Comparison of ENCODE assay signal across 18 mouse cellular contexts in genomic region chr5:34519389-34519910, GRCm38 (mm10). TPM values are rescaled to one million over a fixed set of nuclear protein-coding genes. Genes with fewer than 3 reads are reported as not detected.
DNase-seq lines count a peak whose midpoint lies in the region; ATAC-seq lines count a peak whose summit lies in the region.
"Had no signal": no experiment of that assay in that cellular context is flagged by ENCODE, and none has a peak within 500 bp of the region (broad histone marks: within the 10 kb centered on the region; RNA-seq: fewer than 3 reads in every experiment).

No protein-coding gene starts in this region.

- H3K9ac ChIP-seq in liver, embryonic 15.5 days: no peak overlapping the region
- H3K9ac ChIP-seq in liver, embryonic 11.5 days (ENCODE audit: low read depth, low read length): no peak overlapping the region
- H3K9ac ChIP-seq in forebrain, embryonic 11.5 days (ENCODE audit: low read length): no peak overlapping the region
- H3K9ac ChIP-seq: embryonic facial prominence, embryonic 15.5 days; stomach, embryonic 15.5 days had no signal

- H3K36me3 ChIP-seq in liver, embryonic 15.5 days (replicated peaks): no peaks in the 10 kb centered on the region
- H3K36me3 ChIP-seq in liver, embryonic 11.5 days (ENCODE audit: control insufficient read depth, insufficient read depth, low read length): no peaks in the 10 kb centered on the region
- no peaks in the 10 kb centered on the region for H3K36me3 ChIP-seq in macrophage (ENCODE audit: inconsistent target)
- H3K36me3 ChIP-seq in forebrain, embryonic 11.5 days (ENCODE audit: control insufficient read depth, insufficient read depth, low read length): no peaks in the 10 kb centered on the region
- H3K36me3 ChIP-seq: embryonic facial prominence, embryonic 15.5 days; heart, embryonic 10.5 days; stomach, embryonic 15.5 days had no signal

- H3K79me2 ChIP-seq in macrophage (ENCODE audit: inconsistent target): no peaks in the 10 kb centered on the region; the same call in 1 of the 2 replicates

- no peak for DNase-seq in liver, embryonic 11.5 days (ENCODE audit: low spot score)
- peak; percentile 10 for DNase-seq in thymus, postnatal 4 days
- no peak for DNase-seq in thymus, postnatal 0 days (ENCODE audit: low spot score)
- DNase-seq in forebrain, embryonic 11.5 days (ENCODE audit: low spot score): no peak
- no peak for DNase-seq in left cerebral cortex, postnatal 4 days
- DNase-seq in frontal cortex, postnatal 25 days (ENCODE audit: low spot score in 2 of 2): no peak
- DNase-seq: adrenal gland, adult 2 months; cerebellum, postnatal 14 days; gastrocnemius, postnatal 14 days; kidney, adult 2 months; kidney, postnatal 10 days; right cerebral cortex, postnatal 4 days; thymus, postnatal 14 days had no signal

- ATAC-seq in liver, embryonic 15.5 days (ENCODE audit: insufficient read depth): no peak
- ATAC-seq in liver, embryonic 11.5 days (replicated peaks; ENCODE audit: low FRiP score): no peak
- ATAC-seq in forebrain, embryonic 11.5 days (replicated peaks; ENCODE audit: low FRiP score): no peak

- no peak overlapping the region for H3K4me3 ChIP-seq in liver, embryonic 15.5 days (replicated peaks)
- H3K4me3 ChIP-seq in liver, embryonic 11.5 days (ENCODE audit: low read depth, low read length): no peak overlapping the region
- H3K4me3 ChIP-seq in macrophage (ENCODE audit: inconsistent target): no peak overlapping the region
- no peak overlapping the region for H3K4me3 ChIP-seq in forebrain, embryonic 11.5 days (ENCODE audit: low read depth, low read length)
- H3K4me3 ChIP-seq: embryonic facial prominence, embryonic 15.5 days; heart, embryonic 10.5 days; stomach, embryonic 15.5 days had no signal

- H3K4me1 ChIP-seq in liver, embryonic 15.5 days (replicated peaks): peaks cover 37% of the 10 kb centered on the region
- peaks cover 15% of the 10 kb centered on the region for H3K4me1 ChIP-seq in liver, embryonic 11.5 days (replicated peaks; ENCODE audit: control insufficient read depth, insufficient read depth, low read length)
- no peaks in the 10 kb centered on the region for H3K4me1 ChIP-seq in forebrain, embryonic 11.5 days (replicated peaks; ENCODE audit: control insufficient read depth, insufficient read depth, low read length)

- intact Hi-C loops in left cerebral cortex, postnatal 4 days (cut with DNase I): no loop called here

- no peaks in the 10 kb centered on the region for H3K9me3 ChIP-seq in liver, embryonic 15.5 days (replicated peaks)
- no peaks in the 10 kb centered on the region for H3K9me3 ChIP-seq in liver, embryonic 11.5 days (ENCODE audit: control insufficient read depth, low read length)
- no peaks in the 10 kb centered on the region for H3K9me3 ChIP-seq in forebrain, embryonic 11.5 days (ENCODE audit: control insufficient read depth, low read length)
- H3K9me3 ChIP-seq: embryonic facial prominence, embryonic 15.5 days; heart, embryonic 10.5 days; stomach, embryonic 15.5 days had no signal

- no peak overlapping the region for H3K4me2 ChIP-seq in liver, embryonic 15.5 days
- H3K4me2 ChIP-seq in liver, embryonic 11.5 days: no peak overlapping the region
- H3K4me2 ChIP-seq in forebrain, embryonic 11.5 days (ENCODE audit: low read depth, low read length, severe bottlenecking): no peak overlapping the region
- H3K4me2 ChIP-seq: embryonic facial prominence, embryonic 15.5 days; stomach, embryonic 15.5 days had no signal

- H3K27ac ChIP-seq in liver, embryonic 15.5 days (replicated peaks): peak overlapping the region; percentile 25; the same call in 1 of the 2 replicates
- H3K27ac ChIP-seq in liver, embryonic 11.5 days (ENCODE audit: low read depth, low read length): no peak overlapping the region
- H3K27ac ChIP-seq in macrophage: peak overlapping the region; percentile 83
- no peak overlapping the region for H3K27ac ChIP-seq in forebrain, embryonic 11.5 days (ENCODE audit: low read depth, low read length)
- H3K27ac ChIP-seq: embryonic facial prominence, embryonic 15.5 days; stomach, embryonic 15.5 days had no signal

- H3K27me3 ChIP-seq in liver, embryonic 15.5 days: 0 out of 2 replicates have a peak, but pooled peaks cover 8% of the 10 kb centered on the region
- H3K27me3 ChIP-seq in liver, embryonic 11.5 days (replicated peaks; ENCODE audit: control insufficient read depth, insufficient read depth, low read length): no peaks in the 10 kb centered on the region
- no peaks in the 10 kb centered on the region for H3K27me3 ChIP-seq in forebrain, embryonic 11.5 days (ENCODE audit: control insufficient read depth, insufficient read depth, low read length)
- H3K27me3 ChIP-seq: embryonic facial prominence, embryonic 15.5 days; stomach, embryonic 15.5 days had no signal

- 69% methylated on average over 9 of the region's 9 CpGs for WGBS in liver, embryonic 15.5 days (ENCODE audit: insufficient replicate concordance)
- 73% methylated on average over 9 of the region's 9 CpGs for WGBS in liver, embryonic 11.5 days
- 19% methylated on average over 9 of the region's 9 CpGs for WGBS in macrophage (ENCODE audit: missing documents)
- 82% methylated on average over 9 of the region's 9 CpGs for WGBS in forebrain, embryonic 11.5 days

RNA-seq across cellular contexts. Expression of gene Tnip2, which starts 5.7 kb away (rescaled TPM):
- 5.5 and 5.9 TPM in 2 replicates for polyA plus RNA-seq in liver, embryonic 15.5 days (2015; fragmentation: Nextera tagmentation; extraction: Ambion mirVana)
- polyA plus RNA-seq in liver, embryonic 11.5 days (2014; fragmentation: Nextera tagmentation; extraction: Ambion mirVana): 12.3 and 12.8 TPM in 2 replicates
- 11.8 and 17.9 TPM in 2 replicates for polyA plus RNA-seq in thymus, postnatal 0 days (2015; fragmentation: Nextera tagmentation; extraction: Ambion mirVana)
- 100 to 1,000 TPM; 108 to 396 (median 174) TPM for total RNA-seq in macrophage (2018; cell fraction: chromatin; rRNA removed)
- total RNA-seq in macrophage (2018; cell fraction: cytosol; rRNA removed): 10 to 100 TPM; 16.4 to 32.3 (median 19.7) TPM
- 100 to 1,000 TPM in 14 of 26 experiments, 10 to 100 TPM in 12; 60.1 to 370 (median 104) TPM for total RNA-seq in macrophage (2018; cell fraction: nucleus; rRNA removed)
- polyA plus RNA-seq in macrophage (2018): 20.0 to 28.2 TPM (median 24.5 TPM) in 3 replicates
- polyA plus RNA-seq in forebrain, embryonic 11.5 days (2014; fragmentation: Nextera tagmentation; extraction: Ambion mirVana): 5.3 and 5.6 TPM in 2 replicates
- 10 to 100 TPM; 11.4 to 12.5 TPM for total RNA-seq in left cerebral cortex, postnatal 4 days (2021)

RNA-seq across cellular contexts. Expression of gene Sh3bp2, which starts 6.2 kb away (rescaled TPM):
- 3.7 and 5.5 TPM in 2 replicates for polyA plus RNA-seq in liver, embryonic 15.5 days (2015; fragmentation: Nextera tagmentation; extraction: Ambion mirVana)
- polyA plus RNA-seq in liver, embryonic 11.5 days (2014; fragmentation: Nextera tagmentation; extraction: Ambion mirVana): 5.2 and 8.4 TPM in 2 replicates
- 10.5 and 16.2 TPM in 2 replicates for polyA plus RNA-seq in thymus, postnatal 0 days (2015; fragmentation: Nextera tagmentation; extraction: Ambion mirVana)
- 100 to 1,000 TPM; 175 to 607 (median 366) TPM for total RNA-seq in macrophage (2018; cell fraction: chromatin; rRNA removed)
- 100 to 1,000 TPM in 18 of 26 experiments, 10 to 100 TPM in 8; 68.6 to 194 (median 120) TPM for total RNA-seq in macrophage (2018; cell fraction: cytosol; rRNA removed)
- total RNA-seq in macrophage (2018; cell fraction: nucleus; rRNA removed): 100 to 1,000 TPM; 130 to 352 (median 231) TPM
- polyA plus RNA-seq in macrophage (2018): 112 to 135 TPM (median 116 TPM) in 3 replicates
- 10.4 and 10.7 TPM in 2 replicates for polyA plus RNA-seq in forebrain, embryonic 11.5 days (2014; fragmentation: Nextera tagmentation; extraction: Ambion mirVana)
- total RNA-seq in left cerebral cortex, postnatal 4 days (2021): 10 to 100 TPM; 28.9 to 29.7 TPM

RNA-seq across cellular contexts. Expression of gene Add1, which starts 54.0 kb away (rescaled TPM):
- polyA plus RNA-seq in liver, embryonic 15.5 days (2015; fragmentation: Nextera tagmentation; extraction: Ambion mirVana): 135 and 144 TPM in 2 replicates
- polyA plus RNA-seq in liver, embryonic 11.5 days (2014; fragmentation: Nextera tagmentation; extraction: Ambion mirVana): 170 and 186 TPM in 2 replicates
- 117 TPM in 2 replicates for polyA plus RNA-seq in thymus, postnatal 0 days (2015; fragmentation: Nextera tagmentation; extraction: Ambion mirVana)
- total RNA-seq in macrophage (2018; cell fraction: chromatin; rRNA removed): 100 to 1,000 TPM; 113 to 315 (median 212) TPM
- total RNA-seq in macrophage (2018; cell fraction: cytosol; rRNA removed): 100 to 1,000 TPM in 22 of 26 experiments, 10 to 100 TPM in 4; 93.8 to 151 (median 117) TPM
- 100 to 1,000 TPM in 25 of 26 experiments, 10 to 100 TPM in 1; 98.1 to 214 (median 158) TPM for total RNA-seq in macrophage (2018; cell fraction: nucleus; rRNA removed)
- 107 to 147 TPM (median 116 TPM) in 3 replicates for polyA plus RNA-seq in macrophage (2018)
- polyA plus RNA-seq in forebrain, embryonic 11.5 days (2014; fragmentation: Nextera tagmentation; extraction: Ambion mirVana): 202 and 238 TPM in 2 replicates
- 100 to 1,000 TPM; 307 to 320 TPM for total RNA-seq in left cerebral cortex, postnatal 4 days (2021)

Comparison
In these comparisons a context has a peak if more than half of its experiments do, and no peak if none do; other contexts are left out.
1. H3K27ac ChIP-seq: peak in liver, embryonic 15.5 days (single experiment) and macrophage (single experiment); none in liver, embryonic 11.5 days (single experiment) and forebrain, embryonic 11.5 days (single experiment).